Mouse (Mus musculus) regulatory T cell (primary cell): ENCODE measurements around the gene Nubpl.

Experiments
- in situ Hi-C: fragments of 300-600 bp; cut with MboI, MseI; formaldehyde crosslinking; loops from one replicate; pipeline ENCODE4 v1.15.1; 2025; ENCODE audit warnings: high pct_unique_total_duplicates

Gene Nubpl

DNA sequence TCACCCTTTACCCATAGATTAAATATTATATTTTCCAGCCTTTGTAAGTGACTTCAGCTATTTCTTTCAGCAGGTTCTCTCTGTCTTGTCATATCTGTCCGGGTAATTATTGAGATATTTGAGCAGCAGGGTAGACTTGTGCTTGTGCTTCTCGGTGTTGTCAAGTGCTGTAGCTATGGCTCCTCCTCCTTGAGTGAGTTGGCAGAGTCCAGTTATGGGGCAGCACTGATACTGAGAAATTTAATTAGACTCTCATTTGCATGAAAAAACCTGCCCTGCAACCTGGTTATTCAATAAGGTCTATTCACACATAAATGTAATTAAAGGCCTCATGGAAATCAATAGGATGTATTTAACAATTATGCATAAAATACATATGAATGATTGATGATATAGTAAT is 145.2 kb downstream of the Nubpl start:
- in situ Hi-C loops = no loop called here

DNA sequence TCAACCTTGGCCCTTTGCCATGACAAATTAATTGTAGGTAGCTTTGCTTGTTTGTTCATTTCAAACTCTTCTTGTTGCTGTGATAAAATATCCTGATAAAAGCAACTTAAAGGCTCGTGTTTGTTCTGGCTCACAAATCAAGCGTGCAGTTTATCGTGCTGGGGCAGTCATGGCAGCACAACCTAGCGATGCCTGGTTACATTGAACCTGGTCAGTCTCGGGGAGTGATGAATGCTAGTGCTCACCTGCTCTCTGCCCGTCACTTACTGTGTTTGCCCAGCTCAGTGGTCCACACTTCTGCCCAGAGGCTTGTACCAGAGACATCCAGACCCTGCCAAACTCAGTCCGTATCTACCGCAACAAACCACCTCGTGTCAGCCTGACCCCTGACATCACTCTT is 149.9 kb downstream of the Nubpl start:
- in situ Hi-C loops = no loop called here

DNA sequence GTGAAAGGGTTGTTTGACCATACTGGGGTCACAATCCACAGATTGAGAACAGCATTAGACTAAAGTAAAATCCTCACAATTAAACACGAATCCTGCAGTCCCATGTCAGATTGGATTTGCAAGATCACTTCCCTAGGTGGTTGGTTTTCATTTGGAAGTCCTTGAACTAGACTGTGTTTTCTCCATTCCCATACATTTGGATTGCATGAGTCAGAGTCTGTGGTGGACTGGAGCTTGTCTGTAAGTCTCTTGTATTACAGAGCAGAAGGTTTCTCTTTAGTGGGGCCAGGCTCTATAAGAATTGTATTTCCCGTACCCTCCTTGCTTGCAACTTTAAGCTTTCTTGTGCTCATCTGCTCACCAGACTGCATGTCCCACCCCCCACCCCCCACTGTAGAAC is 151.0 kb downstream of the Nubpl start:
- in situ Hi-C loops = no loop called here

GRCm38 (mm10) chr12:52254089-52254488 is 156.6 kb downstream of the Nubpl start:
- in situ Hi-C loops = no loop called here

DNA sequence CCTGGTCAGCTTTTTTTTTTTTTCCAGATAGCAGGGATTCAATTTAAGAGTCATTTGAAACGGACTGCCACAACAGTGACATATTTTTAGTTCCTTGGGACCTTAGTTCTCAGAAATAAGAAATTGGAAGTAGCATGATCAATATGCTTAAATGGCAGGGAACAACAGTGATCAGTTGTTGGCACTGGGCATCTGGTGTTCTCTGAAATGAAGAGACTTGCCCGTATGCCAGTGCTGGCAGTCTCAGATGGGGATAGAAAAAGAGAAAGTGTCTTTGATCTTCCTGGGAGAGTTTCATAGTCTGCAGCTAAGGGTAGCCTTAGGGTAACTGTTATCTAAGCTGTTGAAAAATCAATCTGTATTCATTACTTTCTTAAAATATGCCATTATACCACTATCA is 170.6 kb downstream of the Nubpl start:
- in situ Hi-C loops = no loop called here

- in situ Hi-C loops = no loop called here
Measured at GRCm38 (mm10) chr12:52272828-52273227, 175.3 kb downstream of the Nubpl start.

- in situ Hi-C loops = no loop called here
Measured at GRCm38 (mm10) chr12:52276320-52276719, 178.8 kb downstream of the Nubpl start.

DNA sequence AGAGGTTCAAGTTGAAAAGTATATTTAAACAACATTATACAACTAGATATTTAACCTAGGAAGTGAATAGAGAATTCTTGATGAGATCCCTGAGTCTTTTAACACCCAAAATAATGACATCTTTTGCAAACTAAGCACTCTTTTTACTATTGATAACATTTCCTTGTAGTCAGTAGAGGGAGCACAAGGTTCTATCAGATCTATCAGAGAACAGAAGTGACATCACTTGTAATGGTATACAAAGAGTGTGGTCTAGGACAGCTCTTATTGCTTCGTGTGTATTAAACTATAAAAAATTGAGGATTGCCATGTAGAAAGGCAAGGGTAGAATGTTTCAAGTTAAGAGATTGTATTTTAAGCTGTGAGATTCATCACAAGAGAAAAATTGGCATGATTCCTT is 183.7 kb downstream of the Nubpl start:
- in situ Hi-C loops = no loop called here

DNA sequence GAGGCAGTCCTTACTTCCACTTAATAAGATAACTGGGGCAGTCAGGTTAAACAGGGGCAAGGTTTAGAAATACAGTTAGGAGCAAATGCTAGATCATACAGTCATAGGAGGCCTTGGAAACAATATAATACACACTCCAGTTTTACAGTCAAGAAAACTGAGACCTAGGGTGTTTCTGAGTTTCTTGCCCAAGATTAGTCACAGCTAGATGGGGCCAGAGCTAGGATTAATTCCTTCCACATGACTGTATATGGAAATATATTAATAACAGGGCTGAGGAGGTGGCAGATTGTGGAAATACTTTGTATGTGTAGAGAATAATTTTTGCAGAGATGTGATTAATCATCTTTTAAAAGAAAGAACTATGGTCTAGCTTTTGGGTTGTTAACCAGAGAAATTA is 186.9 kb downstream of the Nubpl start:
- in situ Hi-C loops = no loop called here

GRCm38 (mm10) chr12:52286802-52287201 is 189.3 kb downstream of the Nubpl start:
- in situ Hi-C loops = no loop called here

- in situ Hi-C loops = no loop called here
Measured at GRCm38 (mm10) chr12:52288537-52288936, 191.0 kb downstream of the Nubpl start.

DNA sequence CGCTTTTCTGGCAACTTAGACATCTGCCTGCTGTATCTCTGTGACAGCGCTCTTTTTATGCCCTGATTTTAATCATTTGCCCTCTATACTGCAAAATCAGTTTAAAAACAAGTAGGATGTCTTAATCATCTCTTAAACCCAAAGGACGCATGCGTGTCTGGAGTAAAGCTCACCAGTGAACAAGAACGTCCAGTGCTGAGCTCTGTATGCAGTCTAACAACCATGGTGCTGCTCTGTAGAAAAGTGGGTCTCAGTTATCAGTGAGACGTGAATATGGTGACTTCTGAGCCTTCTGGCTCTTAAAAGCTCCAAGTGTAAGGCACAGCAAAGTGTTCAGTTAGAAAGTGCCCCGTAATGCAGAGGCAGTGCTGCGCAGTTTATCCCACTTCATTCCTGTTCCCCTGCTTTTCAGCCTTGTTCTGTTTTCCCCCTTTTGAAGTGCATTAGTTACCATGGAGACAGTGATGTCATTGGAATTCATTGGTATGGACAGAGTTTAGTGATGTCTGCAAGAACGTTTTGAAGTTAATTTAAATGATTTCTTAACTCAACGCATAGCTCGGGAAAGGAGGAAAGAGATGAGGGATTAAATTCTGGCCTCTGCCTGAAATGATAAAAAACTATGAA is 191.5 kb downstream of the Nubpl start:
- in situ Hi-C loops = no loop called here

- in situ Hi-C loops = no loop called here
Measured at GRCm38 (mm10) chr12:52289594-52289993, 192.1 kb downstream of the Nubpl start.

GRCm38 (mm10) chr12:52293931-52294330 is 196.4 kb downstream of the Nubpl start:
- in situ Hi-C loops = no loop called here

DNA sequence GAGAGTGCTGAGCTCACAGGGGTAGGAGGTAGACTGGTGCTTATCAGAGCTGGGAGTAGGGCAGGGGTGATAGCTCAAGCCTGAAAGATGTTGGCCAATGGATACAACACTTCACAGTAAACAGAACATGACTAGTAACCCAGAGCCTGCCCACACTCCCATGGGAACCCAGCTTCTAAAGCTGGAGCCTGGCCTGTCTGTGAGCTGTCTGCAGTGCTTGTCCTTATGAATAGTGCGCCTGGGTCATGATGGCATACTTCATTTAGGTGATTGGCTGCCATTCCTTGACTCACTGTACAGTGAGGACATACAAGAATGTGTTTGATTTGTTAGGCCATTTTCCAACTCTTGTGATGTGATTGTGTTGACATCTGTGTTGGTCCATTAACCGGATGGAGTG is 200.5 kb downstream of the Nubpl start:
- in situ Hi-C loops = no loop called here

GRCm38 (mm10) chr12:52298683-52299082 is 201.1 kb downstream of the Nubpl start:
- in situ Hi-C loops = no loop called here

DNA sequence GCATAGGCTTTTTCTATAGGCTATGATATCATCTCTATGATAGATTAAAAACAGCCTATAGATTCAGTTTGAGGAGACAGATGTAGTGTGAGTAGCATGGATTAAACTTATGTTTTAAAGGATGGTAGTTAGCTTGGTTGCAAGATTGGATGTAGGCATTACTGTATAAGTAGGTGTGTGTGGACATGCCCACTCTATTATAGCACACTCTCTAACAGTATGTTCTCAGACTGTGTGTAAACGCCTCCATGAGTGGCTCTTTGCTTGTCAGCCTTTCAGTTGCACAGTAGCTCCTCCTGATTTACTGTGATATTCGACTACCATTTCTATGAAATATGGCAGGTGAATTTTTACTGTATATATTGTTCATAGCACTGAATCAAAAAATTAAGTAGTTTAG is 205.4 kb downstream of the Nubpl start:
- in situ Hi-C loops = no loop called here

DNA sequence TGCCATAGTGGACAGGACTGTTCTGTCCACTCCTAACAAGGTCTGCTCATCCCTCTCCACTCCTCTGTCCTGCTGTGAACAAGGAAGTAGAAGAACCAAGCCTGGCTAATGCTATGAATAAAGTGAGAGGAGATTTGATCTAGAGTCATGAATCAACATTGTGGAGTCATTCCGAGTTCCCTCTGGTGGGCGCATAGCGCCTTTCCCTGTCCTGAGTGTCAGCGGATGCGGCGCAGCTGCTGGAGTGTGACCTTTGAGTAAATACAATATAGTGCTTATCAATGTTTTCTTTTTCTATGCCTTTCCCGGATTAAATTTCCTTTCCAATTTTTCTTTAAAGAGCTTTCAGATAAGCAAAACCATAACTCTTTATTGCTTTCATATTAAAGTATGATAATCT is 208.8 kb downstream of the Nubpl start:
- in situ Hi-C loops = no loop called here

DNA sequence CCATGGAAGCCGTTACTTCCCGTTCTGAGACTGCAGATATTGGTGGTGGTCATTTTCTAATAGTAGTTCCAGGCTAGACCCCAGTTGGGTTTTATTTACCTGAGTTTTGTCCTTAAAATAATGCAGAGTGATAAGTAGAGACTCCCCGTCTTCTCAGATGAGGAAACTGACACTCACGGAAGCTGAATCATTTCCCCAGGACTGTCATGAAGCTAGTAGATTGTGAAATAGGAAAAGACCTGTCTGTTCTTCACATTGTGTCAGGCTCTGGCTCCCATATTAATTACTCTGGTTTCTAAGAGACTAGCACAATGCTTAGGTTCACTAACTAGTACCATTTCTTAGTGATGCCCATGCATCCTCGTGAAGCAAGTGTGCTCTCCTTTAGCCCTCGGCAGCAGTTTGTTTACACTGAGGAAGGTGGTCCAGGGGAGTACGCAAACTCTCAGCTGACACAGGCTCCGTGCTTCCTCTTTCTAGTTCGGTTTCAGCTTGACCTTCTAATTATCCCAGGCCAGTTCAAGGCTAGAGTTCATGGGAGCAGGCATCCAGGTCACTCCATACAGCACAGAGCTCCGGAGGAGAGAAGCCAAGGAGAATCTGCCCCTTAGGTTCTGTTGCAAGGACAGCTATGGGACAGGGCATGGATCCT is 209.9 kb downstream of the Nubpl start:
- in situ Hi-C loops = no loop called here

DNA sequence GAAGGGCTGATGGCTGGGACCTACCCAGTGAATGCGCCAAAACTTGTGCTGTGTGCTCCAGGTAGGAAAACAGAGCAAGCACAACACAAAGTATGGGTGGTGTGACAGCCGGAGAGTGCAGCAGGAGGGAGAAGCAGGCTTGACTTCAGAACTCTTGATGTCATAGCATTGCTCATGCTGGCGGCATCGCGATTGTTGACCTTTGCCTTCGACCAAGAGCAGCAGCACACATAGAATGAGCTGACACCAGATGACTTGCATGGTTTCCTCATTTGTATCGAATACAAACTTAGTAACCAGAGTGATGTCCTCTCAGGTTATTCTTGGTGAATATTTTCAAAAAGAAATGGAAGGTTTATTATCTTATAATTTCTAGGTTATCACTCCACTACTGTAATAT is 211.1 kb downstream of the Nubpl start:
- in situ Hi-C loops = no loop called here

- in situ Hi-C loops = no loop called here
Measured at GRCm38 (mm10) chr12:52314818-52315217, 217.3 kb downstream of the Nubpl start.

DNA sequence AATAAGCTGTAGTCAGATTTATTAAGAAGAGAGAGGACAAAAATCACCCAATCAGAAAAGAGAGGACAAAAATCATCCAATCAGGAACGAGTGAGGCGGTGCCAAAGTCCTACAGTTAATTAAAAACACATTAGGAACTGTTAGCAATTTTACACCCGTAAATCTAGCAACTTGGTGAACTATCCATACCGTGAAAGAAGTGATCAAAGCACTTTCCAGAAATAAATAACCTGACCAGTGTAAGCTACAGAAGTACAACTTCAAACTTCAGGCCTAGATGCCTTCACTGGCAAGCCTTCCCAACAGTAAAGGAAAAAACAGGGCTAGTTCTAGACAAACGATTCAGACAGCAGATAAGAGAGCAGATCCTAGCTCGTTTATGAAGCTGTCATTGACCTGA is 220.1 kb downstream of the Nubpl start:
- in situ Hi-C loops = no loop called here

- in situ Hi-C loops = no loop called here
Measured at GRCm38 (mm10) chr12:52318426-52318825, 220.9 kb downstream of the Nubpl start.

DNA sequence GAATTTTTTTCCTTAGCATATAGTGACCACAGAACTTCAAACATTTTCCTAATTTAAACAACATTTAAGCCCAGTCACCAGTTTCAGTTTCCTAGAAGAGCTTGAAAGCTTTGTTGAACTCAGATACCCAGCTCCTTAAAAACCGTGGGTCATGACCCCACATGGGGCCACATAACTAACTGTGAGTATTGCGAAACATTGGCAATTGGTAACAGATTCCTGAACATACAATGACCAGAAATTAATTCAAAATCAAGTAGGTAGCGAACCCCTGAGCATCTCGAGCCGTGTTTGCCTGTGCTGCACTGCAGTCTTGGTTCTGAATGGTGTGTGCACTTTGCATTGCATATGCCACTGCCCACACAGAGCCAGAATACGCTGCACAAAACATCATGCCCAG is 221.6 kb downstream of the Nubpl start:
- in situ Hi-C loops = no loop called here
